Mouse (Mus musculus): Measurements from ENCODE around the gene Mmp9. TPM values are rescaled to one million over a fixed set of nuclear protein-coding genes. Genes with fewer than 3 reads are reported as not detected.

Gene Mmp9
- polyA plus RNA-seq, 1 experiment from 2014 or later, result 22.5 TPM

- H3K9ac ChIP-seq (ENCODE audit: low read depth, low read length), result no peak overlapping the region
- peak overlapping the region; percentile 83 for H3K4me2 ChIP-seq (ENCODE audit: low read length)
- no peaks in the 10 kb centered on the region for H3K9me3 ChIP-seq (ENCODE audit: control insufficient read depth, low read length)
- peak overlapping the region; percentile 52 for H3K4me3 ChIP-seq (ENCODE audit: low read length)
- no peaks in the 10 kb centered on the region for H3K36me3 ChIP-seq (ENCODE audit: control insufficient read depth, insufficient read depth, low read length)
- no peak for ATAC-seq
- H3K27ac ChIP-seq (ENCODE audit: low read depth, low read length), result peak overlapping the region; percentile 86
- H3K27me3 ChIP-seq (replicated peaks; ENCODE audit: control insufficient read depth, insufficient read depth, low read length), result peaks cover 3% of the 10 kb centered on the region; the same call in 1 of the 2 replicates
- 12% methylated on average over 6 of the region's 6 CpGs for WGBS
- H3K4me1 ChIP-seq (ENCODE audit: control insufficient read depth, insufficient read depth, low read depth, low read length), result peaks cover 60% of the 10 kb centered on the region
Measured at GRCm38 (mm10) chr2:164967193-164967592, 26.6 kb downstream of the Mmp9 start.

- Histone ChIP-seq H3K27ac (ENCODE audit: low read depth, low read length) (peak overlapping the region; percentile 86), H3K36me3 (ENCODE audit: control insufficient read depth, insufficient read depth, low read length) (no peaks in the 10 kb centered on the region), H3K4me2 (ENCODE audit: low read length) (peak overlapping the region; percentile 83), H3K9me3 (ENCODE audit: control insufficient read depth, low read length) (no peaks in the 10 kb centered on the region), H3K4me1 (ENCODE audit: control insufficient read depth, insufficient read depth, low read depth, low read length) (peaks cover 55% of the 10 kb centered on the region), H3K4me3 (ENCODE audit: low read length) (peak overlapping the region; percentile 52), H3K9ac (ENCODE audit: low read depth, low read length) (peak overlapping the region; percentile 70), H3K27me3 (replicated peaks; ENCODE audit: control insufficient read depth, insufficient read depth, low read length) (peaks cover 3% of the 10 kb centered on the region; the same call in 1 of the 2 replicates)
- peak; percentile 77 for ATAC-seq
- 2% methylated on average over 65 of the region's 65 CpGs for WGBS
Measured at GRCm38 (mm10) chr2:164967761-164968440, 27.3 kb downstream of the Mmp9 start.

- Histone ChIP-seq H3K27me3 (replicated peaks; ENCODE audit: control insufficient read depth, insufficient read depth, low read length) (peaks cover 3% of the 10 kb centered on the region; the same call in 1 of the 2 replicates), H3K27ac (ENCODE audit: low read depth, low read length) (peak overlapping the region; percentile 86), H3K36me3 (ENCODE audit: control insufficient read depth, insufficient read depth, low read length) (no peaks in the 10 kb centered on the region), H3K4me2 (ENCODE audit: low read length) (peak overlapping the region; percentile 83), H3K4me3 (ENCODE audit: low read length) (peak overlapping the region; percentile 52), H3K4me1 (ENCODE audit: control insufficient read depth, insufficient read depth, low read depth, low read length) (peaks cover 49% of the 10 kb centered on the region), H3K9me3 (ENCODE audit: control insufficient read depth, low read length) (no peaks in the 10 kb centered on the region), H3K9ac (ENCODE audit: low read depth, low read length) (peak overlapping the region; percentile 70)
- WGBS, result under 1% methylated on average over 28 of the region's 29 CpGs
- 0 out of 2 replicates have a peak, but pooled peaks have one; percentile 16 for ATAC-seq
Measured at GRCm38 (mm10) chr2:164968451-164968851, 27.9 kb downstream of the Mmp9 start.

- Histone ChIP-seq H3K27me3 (replicated peaks; ENCODE audit: control insufficient read depth, insufficient read depth, low read length) (peaks cover 3% of the 10 kb centered on the region; the same call in 1 of the 2 replicates), H3K4me3 (ENCODE audit: low read length) (peak overlapping the region; percentile 52), H3K9ac (ENCODE audit: low read depth, low read length) (peak overlapping the region; percentile 70), H3K9me3 (ENCODE audit: control insufficient read depth, low read length) (no peaks in the 10 kb centered on the region), H3K36me3 (ENCODE audit: control insufficient read depth, insufficient read depth, low read length) (no peaks in the 10 kb centered on the region), H3K4me2 (ENCODE audit: low read length) (peak overlapping the region; percentile 83), H3K27ac (ENCODE audit: low read depth, low read length) (peak overlapping the region; percentile 86), H3K4me1 (ENCODE audit: control insufficient read depth, insufficient read depth, low read depth, low read length) (peaks cover 44% of the 10 kb centered on the region)
- ATAC-seq, result no peak
- 2% methylated on average over 21 of the region's 21 CpGs for WGBS
Measured at GRCm38 (mm10) chr2:164969348-164969781, 28.8 kb downstream of the Mmp9 start.

GRCm38 (mm10) chr2:164970631-164971196, 30.1 kb downstream of the Mmp9 start:
- H3K27ac ChIP-seq (ENCODE audit: low read depth, low read length), result peak overlapping the region; percentile 36; the same call in 1 of the 2 replicates
- peaks cover 3% of the 10 kb centered on the region; the same call in 1 of the 2 replicates for H3K27me3 ChIP-seq (replicated peaks; ENCODE audit: control insufficient read depth, insufficient read depth, low read length)
- H3K36me3 ChIP-seq (ENCODE audit: control insufficient read depth, insufficient read depth, low read length), result no peaks in the 10 kb centered on the region
- H3K4me2 ChIP-seq (ENCODE audit: low read length), result peak overlapping the region; percentile 83
- under 1% methylated on average over 42 of the region's 42 CpGs for WGBS
- peak overlapping the region; percentile 65 for H3K9ac ChIP-seq (ENCODE audit: low read depth, low read length)
- ATAC-seq, result peak; percentile 68
- peaks cover 34% of the 10 kb centered on the region for H3K4me1 ChIP-seq (ENCODE audit: control insufficient read depth, insufficient read depth, low read depth, low read length)
- no peaks in the 10 kb centered on the region for H3K9me3 ChIP-seq (ENCODE audit: control insufficient read depth, low read length)
- peak overlapping the region; percentile 52 for H3K4me3 ChIP-seq (ENCODE audit: low read length)

- H3K4me2 ChIP-seq (ENCODE audit: low read length), result no peak overlapping the region
- no peak overlapping the region for H3K9ac ChIP-seq (ENCODE audit: low read depth, low read length)
- H3K4me3 ChIP-seq (ENCODE audit: low read length), result no peak overlapping the region
- H3K4me1 ChIP-seq (ENCODE audit: control insufficient read depth, insufficient read depth, low read depth, low read length), result peaks cover 33% of the 10 kb centered on the region
- H3K36me3 ChIP-seq (ENCODE audit: control insufficient read depth, insufficient read depth, low read length), result no peaks in the 10 kb centered on the region
- ATAC-seq, result no peak
- H3K27me3 ChIP-seq (replicated peaks; ENCODE audit: control insufficient read depth, insufficient read depth, low read length), result peaks cover 3% of the 10 kb centered on the region; the same call in 1 of the 2 replicates
- no peaks in the 10 kb centered on the region for H3K9me3 ChIP-seq (ENCODE audit: control insufficient read depth, low read length)
- no peak overlapping the region for H3K27ac ChIP-seq (ENCODE audit: low read depth, low read length)
- WGBS, result 70% methylated on average over 5 of the region's 5 CpGs
Measured at GRCm38 (mm10) chr2:164972646-164973045, 32.1 kb downstream of the Mmp9 start.

GRCm38 (mm10) chr2:164975611-164976010, 35.0 kb downstream of the Mmp9 start:
- Histone ChIP-seq H3K9ac (ENCODE audit: low read depth, low read length) (no peak overlapping the region), H3K27ac (ENCODE audit: low read depth, low read length) (no peak overlapping the region), H3K4me1 (ENCODE audit: control insufficient read depth, insufficient read depth, low read depth, low read length) (peaks cover 19% of the 10 kb centered on the region), H3K36me3 (ENCODE audit: control insufficient read depth, insufficient read depth, low read length) (peaks cover 10% of the 10 kb centered on the region; the same call in 1 of the 2 replicates), H3K4me2 (ENCODE audit: low read length) (no peak overlapping the region), H3K4me3 (ENCODE audit: low read length) (no peak overlapping the region), H3K9me3 (ENCODE audit: control insufficient read depth, low read length) (no peaks in the 10 kb centered on the region), H3K27me3 (replicated peaks; ENCODE audit: control insufficient read depth, insufficient read depth, low read length) (no peaks in the 10 kb centered on the region; the same call in 1 of the 2 replicates)
- no peak for ATAC-seq
- whole genome bisulfite sequencing, result 67% methylated on average over 6 of the region's 6 CpGs

GRCm38 (mm10) chr2:164979749-164980148, 39.2 kb downstream of the Mmp9 start:
- Histone ChIP-seq H3K9ac (ENCODE audit: low read depth, low read length) (no peak overlapping the region), H3K27ac (ENCODE audit: low read depth, low read length) (no peak overlapping the region), H3K4me1 (ENCODE audit: control insufficient read depth, insufficient read depth, low read depth, low read length) (peaks cover 9% of the 10 kb centered on the region), H3K4me3 (ENCODE audit: low read length) (no peak overlapping the region), H3K27me3 (replicated peaks; ENCODE audit: control insufficient read depth, insufficient read depth, low read length) (no peaks in the 10 kb centered on the region; the same call in 1 of the 2 replicates), H3K36me3 (ENCODE audit: control insufficient read depth, insufficient read depth, low read length) (peaks cover 20% of the 10 kb centered on the region; the same call in 1 of the 2 replicates), H3K4me2 (ENCODE audit: low read length) (no peak overlapping the region), H3K9me3 (ENCODE audit: control insufficient read depth, low read length) (no peaks in the 10 kb centered on the region)
- WGBS, result 19% methylated on average over 7 of the region's 7 CpGs
- no peak for ATAC-seq

- WGBS, result 74% methylated on average over 6 of the region's 6 CpGs
- Histone ChIP-seq H3K4me1 (ENCODE audit: control insufficient read depth, insufficient read depth, low read depth, low read length) (no peaks in the 10 kb centered on the region), H3K27ac (ENCODE audit: low read depth, low read length) (no peak overlapping the region), H3K9ac (ENCODE audit: low read depth, low read length) (no peak overlapping the region), H3K9me3 (ENCODE audit: control insufficient read depth, low read length) (no peaks in the 10 kb centered on the region), H3K27me3 (replicated peaks; ENCODE audit: control insufficient read depth, insufficient read depth, low read length) (no peaks in the 10 kb centered on the region), H3K4me2 (ENCODE audit: low read length) (no peak overlapping the region), H3K36me3 (ENCODE audit: control insufficient read depth, insufficient read depth, low read length) (peaks cover 26% of the 10 kb centered on the region), H3K4me3 (ENCODE audit: low read length) (no peak overlapping the region)
- ATAC-seq, result no peak
Measured at GRCm38 (mm10) chr2:164985962-164986361, 45.4 kb downstream of the Mmp9 start.

Data from hindbrain, embryonic 16.5 days (tissue).